Mouse (Mus musculus): ENCODE results near the gene Ezr. TPM values are rescaled to one million over a fixed set of nuclear protein-coding genes. Genes with fewer than 3 reads are reported as not detected.

Ezr gene
- polyA plus RNA-seq, 1 experiment from 2014 or later: 32.5 TPM

DNA sequence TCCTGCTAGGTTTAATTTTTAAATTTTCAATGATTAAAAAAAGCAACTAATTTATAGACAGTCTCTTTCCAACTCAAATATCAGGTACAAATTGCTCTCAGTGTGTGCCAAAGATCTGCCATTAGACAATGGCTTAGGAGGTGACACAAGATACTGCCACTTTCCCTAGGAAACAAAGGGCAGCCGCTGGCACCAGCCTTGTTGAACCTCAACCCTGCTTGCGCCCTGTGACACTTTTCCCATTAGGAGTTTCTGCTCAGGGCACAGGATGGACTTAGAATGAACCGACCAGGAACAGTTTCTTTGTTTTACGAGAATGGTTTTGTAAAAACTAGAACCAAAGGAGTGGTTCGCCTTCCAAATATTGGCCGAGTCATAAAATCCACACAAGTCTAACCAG lies 6.5 kb downstream of the Ezr start:
- Histone ChIP-seq H3K36me3 (replicated peaks) (no peaks in the 10 kb centered on the region), H3K4me3 (no peak overlapping the region), H3K27ac (no peak overlapping the region), H3K4me1 (peaks cover 10% of the 10 kb centered on the region), H3K27me3 (replicated peaks) (peaks cover 15% of the 10 kb centered on the region; the same call in 1 of the 2 replicates), H3K9me3 (no peaks in the 10 kb centered on the region), H3K4me2 (no peak overlapping the region), H3K9ac (no peak overlapping the region)
- ATAC-seq (replicated peaks): no peak
- WGBS: 59% methylated on average over 6 of the region's 6 CpGs

DNA sequence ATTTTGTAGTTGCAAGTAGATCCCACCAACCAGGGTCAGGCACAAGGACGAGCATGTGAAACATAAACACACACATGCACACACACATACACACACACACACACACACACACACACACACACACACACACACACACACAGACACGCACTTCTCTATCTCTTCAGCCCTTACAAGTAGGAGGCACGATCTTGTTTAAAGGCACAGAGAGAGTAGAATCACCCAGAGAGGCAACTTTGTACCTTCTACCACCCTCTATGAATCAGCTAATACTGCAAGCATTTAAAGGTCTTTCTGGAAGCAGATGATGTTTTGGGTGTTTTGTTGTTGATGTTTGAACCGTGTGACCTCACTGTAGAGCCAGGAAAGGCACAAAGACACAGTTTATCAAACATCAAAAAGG lies 6.9 kb downstream of the Ezr start:
- 77% methylated on average over 4 of the region's 4 CpGs for WGBS
- Histone ChIP-seq H3K4me3 (no peak overlapping the region), H3K4me1 (peaks cover 10% of the 10 kb centered on the region), H3K4me2 (no peak overlapping the region), H3K9me3 (no peaks in the 10 kb centered on the region), H3K27ac (no peak overlapping the region), H3K9ac (no peak overlapping the region), H3K36me3 (replicated peaks) (no peaks in the 10 kb centered on the region), H3K27me3 (replicated peaks) (peaks cover 13% of the 10 kb centered on the region; the same call in 1 of the 2 replicates)
- ATAC-seq (replicated peaks): no peak

GRCm38 (mm10) chr17:6775221-6775620 lies 7.4 kb downstream of the Ezr start:
- peaks cover 10% of the 10 kb centered on the region for H3K4me1 ChIP-seq
- H3K9me3 ChIP-seq: no peaks in the 10 kb centered on the region
- no peak for ATAC-seq (replicated peaks)
- no peak overlapping the region for H3K4me2 ChIP-seq
- H3K27me3 ChIP-seq (replicated peaks): peaks cover 8% of the 10 kb centered on the region; the same call in 1 of the 2 replicates
- H3K36me3 ChIP-seq (replicated peaks): no peaks in the 10 kb centered on the region
- H3K27ac ChIP-seq: no peak overlapping the region
- H3K4me3 ChIP-seq: no peak overlapping the region
- no peak overlapping the region for H3K9ac ChIP-seq
- 56% methylated on average over 9 of the region's 9 CpGs for WGBS

- Histone ChIP-seq H3K9ac (no peak overlapping the region), H3K4me3 (no peak overlapping the region), H3K27me3 (replicated peaks) (no peaks in the 10 kb centered on the region; the same call in 1 of the 2 replicates), H3K27ac (no peak overlapping the region), H3K4me1 (peaks cover under 1% of the 10 kb centered on the region), H3K4me2 (no peak overlapping the region), H3K36me3 (replicated peaks) (no peaks in the 10 kb centered on the region), H3K9me3 (no peaks in the 10 kb centered on the region)
- WGBS: 93% methylated on average over 14 of the region's 14 CpGs
- no peak for ATAC-seq (replicated peaks)
Observed at GRCm38 (mm10) chr17:6773249-6773966, 9.2 kb downstream of the Ezr start.

GRCm38 (mm10) chr17:6772490-6772773 lies 10.2 kb downstream of the Ezr start:
- no peaks in the 10 kb centered on the region for H3K4me1 ChIP-seq
- WGBS: 81% methylated on average over 5 of the region's 5 CpGs

GRCm38 (mm10) chr17:6771661-6772489 lies 10.7 kb downstream of the Ezr start:
- H3K4me2 ChIP-seq: no peak overlapping the region
- no peaks in the 10 kb centered on the region for H3K9me3 ChIP-seq
- H3K27ac ChIP-seq: no peak overlapping the region
- no peak overlapping the region for H3K9ac ChIP-seq
- no peak overlapping the region for H3K4me3 ChIP-seq
- H3K4me1 ChIP-seq: no peaks in the 10 kb centered on the region
- ATAC-seq (replicated peaks): no peak
- H3K36me3 ChIP-seq (replicated peaks): no peaks in the 10 kb centered on the region
- 84% methylated on average over 16 of the region's 16 CpGs for WGBS
- H3K27me3 ChIP-seq (replicated peaks): no peaks in the 10 kb centered on the region; the same call in 1 of the 2 replicates

More at GRCm38 (mm10) chr17:6772490-6772773, 10.2 kb downstream of the Ezr start:
- Histone ChIP-seq H3K36me3 (replicated peaks) (no peaks in the 10 kb centered on the region), H3K4me3 (no peak overlapping the region), H3K27ac (no peak overlapping the region), H3K27me3 (replicated peaks) (no peaks in the 10 kb centered on the region; the same call in 1 of the 2 replicates), H3K9ac (no peak overlapping the region), H3K9me3 (no peaks in the 10 kb centered on the region), H3K4me2 (no peak overlapping the region)
- ATAC-seq (replicated peaks): no peak

DNA sequence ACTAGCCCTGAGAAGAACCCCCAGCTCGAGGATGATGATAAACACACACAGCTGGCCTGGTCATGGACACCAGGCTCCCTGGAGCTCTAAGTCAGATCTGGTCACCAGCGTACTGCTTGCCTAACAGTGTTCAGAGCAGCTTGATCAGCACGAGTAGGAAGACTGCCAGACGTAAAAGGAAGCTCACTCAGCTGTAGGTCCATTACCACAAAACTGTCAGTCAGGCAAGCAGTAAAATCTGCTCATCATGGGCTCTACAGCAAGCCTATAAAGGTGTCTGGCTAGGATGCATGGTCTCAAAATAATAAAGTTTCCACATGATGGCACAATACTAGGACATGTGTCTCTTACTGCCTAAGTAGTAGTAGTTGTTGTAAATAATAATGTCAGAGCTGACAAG lies 13.0 kb downstream of the Ezr start:
- Histone ChIP-seq H3K36me3 (replicated peaks) (no peaks in the 10 kb centered on the region), H3K27ac (no peak overlapping the region), H3K9ac (no peak overlapping the region), H3K9me3 (no peaks in the 10 kb centered on the region), H3K4me1 (no peaks in the 10 kb centered on the region), H3K4me2 (no peak overlapping the region), H3K27me3 (replicated peaks) (no peaks in the 10 kb centered on the region; the same call in 1 of the 2 replicates), H3K4me3 (no peak overlapping the region)
- ATAC-seq (replicated peaks): no peak
- WGBS: 67% methylated on average over 4 of the region's 4 CpGs

DNA sequence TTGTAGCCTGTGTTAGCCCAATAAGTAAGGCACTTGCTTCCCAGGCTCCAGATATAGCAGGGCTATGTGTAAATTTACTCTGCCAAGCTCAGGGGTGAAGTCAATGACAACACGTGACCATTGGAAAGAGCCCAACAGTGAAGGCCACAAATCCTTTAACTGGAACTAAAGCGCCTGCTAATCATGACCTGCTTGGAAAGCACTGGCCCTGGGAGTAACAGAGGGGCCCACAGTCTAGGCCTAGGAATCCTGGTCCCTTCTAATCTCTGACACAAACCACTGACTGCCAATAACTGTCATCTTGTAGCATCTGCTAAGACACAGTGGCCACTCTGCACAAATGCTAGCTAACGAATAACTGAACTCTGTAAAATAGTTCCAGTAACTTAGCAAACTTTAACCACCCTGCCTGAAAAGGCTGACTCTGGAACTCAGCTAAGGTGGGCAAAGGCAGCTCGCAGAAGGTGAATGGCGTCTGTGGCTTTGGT lies 14.2 kb downstream of the Ezr start:
- 82% methylated on average over 5 of the region's 5 CpGs for WGBS
- no peak for ATAC-seq (replicated peaks)
- Histone ChIP-seq H3K9me3 (no peaks in the 10 kb centered on the region), H3K4me2 (no peak overlapping the region), H3K27me3 (replicated peaks) (no peaks in the 10 kb centered on the region; the same call in 1 of the 2 replicates), H3K4me3 (no peak overlapping the region), H3K4me1 (peaks cover under 1% of the 10 kb centered on the region; the same call in 1 of the 2 replicates), H3K9ac (no peak overlapping the region), H3K27ac (no peak overlapping the region), H3K36me3 (replicated peaks) (no peaks in the 10 kb centered on the region)

GRCm38 (mm10) chr17:6767771-6768170 lies 14.8 kb downstream of the Ezr start:
- H3K9me3 ChIP-seq: no peaks in the 10 kb centered on the region
- WGBS: 73% methylated on average over 5 of the region's 5 CpGs
- H3K27ac ChIP-seq: no peak overlapping the region
- H3K9ac ChIP-seq: no peak overlapping the region
- ATAC-seq (replicated peaks): no peak
- no peaks in the 10 kb centered on the region for H3K36me3 ChIP-seq (replicated peaks)
- H3K4me1 ChIP-seq: peaks cover 6% of the 10 kb centered on the region
- H3K27me3 ChIP-seq (replicated peaks): no peaks in the 10 kb centered on the region; the same call in 1 of the 2 replicates
- no peak overlapping the region for H3K4me2 ChIP-seq
- H3K4me3 ChIP-seq: no peak overlapping the region

- no peak overlapping the region for H3K9ac ChIP-seq
- ATAC-seq (replicated peaks): no peak
- no peaks in the 10 kb centered on the region; the same call in 1 of the 2 replicates for H3K27me3 ChIP-seq (replicated peaks)
- no peaks in the 10 kb centered on the region for H3K9me3 ChIP-seq
- peaks cover 7% of the 10 kb centered on the region for H3K4me1 ChIP-seq
- no peak overlapping the region for H3K4me3 ChIP-seq
- 90% methylated on average over 4 of the region's 4 CpGs for WGBS
- H3K27ac ChIP-seq: no peak overlapping the region
- H3K4me2 ChIP-seq: no peak overlapping the region
- no peaks in the 10 kb centered on the region for H3K36me3 ChIP-seq (replicated peaks)
Observed at GRCm38 (mm10) chr17:6766823-6767222, 15.8 kb downstream of the Ezr start.

DNA sequence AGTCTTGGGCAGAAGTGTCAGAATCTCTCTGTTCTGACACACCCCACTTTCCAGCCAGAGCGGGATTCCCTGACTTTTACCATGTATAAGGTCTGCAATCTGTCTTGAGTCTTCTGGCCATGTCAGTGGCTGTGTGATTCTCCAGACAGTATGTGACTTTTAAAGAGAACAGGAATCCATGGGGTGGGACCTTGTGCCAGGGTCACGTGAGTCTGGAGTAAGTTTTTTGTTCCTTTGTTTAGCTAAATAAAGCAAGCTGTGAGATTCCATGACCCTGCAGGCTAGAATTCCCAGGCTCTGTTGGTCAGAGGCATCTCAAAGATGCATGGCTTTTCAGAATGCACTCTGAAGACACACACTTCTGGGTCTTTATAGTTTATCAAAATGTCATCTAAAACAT lies 16.7 kb downstream of the Ezr start:
- ATAC-seq (replicated peaks): no peak
- Histone ChIP-seq H3K27ac (no peak overlapping the region), H3K4me2 (no peak overlapping the region), H3K4me1 (peaks cover 7% of the 10 kb centered on the region), H3K4me3 (no peak overlapping the region), H3K36me3 (replicated peaks) (no peaks in the 10 kb centered on the region), H3K9ac (no peak overlapping the region), H3K9me3 (no peaks in the 10 kb centered on the region), H3K27me3 (replicated peaks) (no peaks in the 10 kb centered on the region; the same call in 1 of the 2 replicates)
- WGBS: 29% methylated on average over 2 of the region's 2 CpGs

GRCm38 (mm10) chr17:6764730-6765129 lies 17.9 kb downstream of the Ezr start:
- Histone ChIP-seq H3K27ac (no peak overlapping the region), H3K4me2 (no peak overlapping the region), H3K9ac (no peak overlapping the region), H3K4me1 (peaks cover 10% of the 10 kb centered on the region), H3K9me3 (no peaks in the 10 kb centered on the region), H3K27me3 (replicated peaks) (no peaks in the 10 kb centered on the region; the same call in 1 of the 2 replicates), H3K36me3 (replicated peaks) (no peaks in the 10 kb centered on the region), H3K4me3 (no peak overlapping the region)
- 63% methylated on average over 4 of the region's 4 CpGs for WGBS
- no peak for ATAC-seq (replicated peaks)

All from midbrain, embryonic 15.5 days (tissue).